Mouse (Mus musculus) embryo, embryonic 9.5 days (tissue): Measurements from ENCODE around the gene Hrc.
A peak's percentile ranks its signal among the peaks of the same experiment; 100 is the strongest.

Source experiments
- DNase-seq: peaks from one replicate; pipeline ENCODE4 v3.0.0-alpha.2; 2017; ENCODE audit errors: extremely low spot score

The Hrc gene

DNA sequence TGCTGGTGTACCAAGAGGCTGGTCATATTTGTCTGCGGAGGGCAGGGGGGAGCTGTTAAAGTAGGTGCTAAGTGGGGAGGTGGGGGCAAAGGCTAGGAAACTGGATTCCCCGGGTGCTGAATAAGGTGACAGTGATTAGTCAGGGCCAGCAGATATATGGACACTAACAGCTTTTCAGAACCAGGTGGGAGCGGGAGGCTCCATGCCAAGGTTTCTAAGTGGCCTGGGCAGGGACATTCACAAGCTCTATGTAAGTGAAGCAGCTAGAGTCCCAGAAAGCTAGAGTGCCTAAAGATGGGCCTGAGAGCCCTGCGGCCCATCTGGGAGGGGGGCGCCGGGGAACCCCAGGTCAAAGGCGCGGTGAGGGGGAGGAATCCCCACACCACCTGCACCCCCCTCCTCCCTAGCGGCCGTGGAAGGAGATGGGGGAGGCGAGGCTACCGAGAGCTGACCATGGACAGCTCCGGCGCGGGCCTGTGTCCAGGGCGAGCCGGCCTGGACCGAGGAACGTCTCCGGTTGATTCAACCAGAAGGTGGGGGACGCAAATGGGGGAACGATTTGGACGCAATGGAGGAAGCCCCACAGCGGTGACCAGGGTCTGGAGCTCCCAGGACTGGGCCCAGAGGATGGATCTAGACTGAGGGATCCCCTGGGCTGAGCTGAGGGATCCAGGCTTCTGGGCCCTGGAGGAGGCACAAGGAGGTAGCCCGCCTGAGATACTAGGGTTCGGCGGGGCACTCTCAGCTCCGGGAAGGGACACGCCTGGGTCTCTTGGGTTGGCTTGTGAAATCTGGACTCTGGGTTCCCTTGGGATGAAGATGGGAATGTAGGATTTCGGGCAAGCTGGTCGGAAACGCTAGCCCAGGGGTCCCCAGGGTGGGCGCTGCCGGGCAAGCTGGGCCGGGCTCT is 30.9 kb downstream of the Hrc start:
- DNase-seq = peak; percentile 60

DNA sequence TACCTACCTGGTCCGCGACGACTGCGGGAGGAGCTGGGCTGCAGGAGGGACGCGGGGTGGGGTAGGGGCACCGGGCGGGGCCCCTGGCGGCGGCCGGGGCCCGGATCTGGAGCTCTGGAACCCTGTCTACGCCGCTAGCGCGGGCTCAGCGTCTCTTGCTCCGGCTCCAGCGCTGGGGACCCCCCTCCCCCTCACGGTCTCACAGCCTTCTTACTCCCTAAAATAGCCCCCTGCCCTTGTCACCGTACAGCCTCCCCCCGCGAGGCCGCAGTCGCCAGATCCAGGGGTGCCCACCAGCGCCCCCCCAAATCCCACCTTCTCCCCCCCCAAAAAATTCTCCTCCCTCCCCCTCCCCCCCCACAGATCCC is 31.5 kb downstream of the Hrc start, which contains the start of gene Ppfia3:
Gene Ppfia3 (minus strand): TSS at position 368 of the 368 bp plus-strand sequence.
- no peak for DNase-seq

DNA sequence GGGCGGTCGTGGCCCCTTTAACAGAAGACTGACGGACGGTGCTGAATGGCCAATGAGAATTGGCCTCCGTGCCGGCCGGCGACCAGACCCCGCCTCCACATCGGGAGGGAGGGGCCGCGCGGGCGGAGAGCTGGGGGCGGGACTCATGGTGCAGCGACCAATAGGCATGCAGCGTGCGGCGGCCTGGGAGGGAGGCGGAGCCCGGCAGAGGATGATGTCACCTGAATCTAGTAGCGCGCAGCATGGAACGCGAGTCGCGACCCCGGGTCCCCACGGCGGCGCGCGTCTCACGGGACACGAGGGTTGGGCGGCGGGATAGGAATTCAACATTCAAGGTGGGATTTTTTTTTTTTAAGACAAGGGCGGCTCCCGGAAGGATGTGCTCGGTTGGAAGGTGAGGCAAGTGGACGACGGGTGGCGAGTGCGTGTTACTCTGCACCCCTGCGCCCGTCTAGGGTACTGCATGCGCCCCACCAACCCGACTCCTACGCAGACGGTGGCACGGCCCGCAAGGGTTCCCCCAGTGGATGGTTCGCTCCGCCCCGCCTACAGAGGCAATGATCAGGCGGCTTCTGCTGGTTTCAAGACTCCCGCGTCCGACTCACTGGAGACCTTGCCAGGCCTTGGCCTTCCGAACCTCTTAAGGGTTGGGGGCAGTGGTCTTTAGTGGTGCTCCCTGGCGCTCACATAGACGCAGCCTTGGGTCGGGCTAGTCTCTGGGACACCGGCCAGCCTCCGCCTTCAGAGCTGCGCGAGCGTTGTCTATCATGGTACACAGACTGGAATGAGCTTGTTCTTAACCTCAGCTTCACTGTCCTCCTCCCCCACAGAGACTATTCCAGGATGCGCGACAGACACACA is 32.2 kb downstream of the Hrc start:
- DNase-seq = peak; percentile 99

DNA sequence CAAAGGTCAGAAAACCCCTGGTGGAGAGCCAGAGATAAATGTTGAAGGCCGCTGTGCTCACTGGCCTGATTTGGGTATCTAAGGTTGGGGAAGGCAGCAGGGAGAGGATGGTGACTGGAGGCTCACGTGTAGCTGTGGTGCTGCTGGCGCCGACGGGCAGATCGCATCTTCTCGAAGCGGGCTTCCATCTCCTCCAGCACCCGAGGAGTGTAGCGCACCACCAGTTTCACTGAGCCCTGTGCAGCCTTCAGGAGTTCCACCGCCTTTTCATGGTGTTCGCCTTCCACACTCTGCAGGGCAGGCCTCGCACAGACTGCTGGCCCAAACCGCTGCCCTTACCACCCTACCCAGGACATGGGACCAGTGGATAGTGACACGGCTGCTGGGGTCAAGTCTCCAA is 33.1 kb downstream of the Hrc start:
- no peak for DNase-seq

DNA sequence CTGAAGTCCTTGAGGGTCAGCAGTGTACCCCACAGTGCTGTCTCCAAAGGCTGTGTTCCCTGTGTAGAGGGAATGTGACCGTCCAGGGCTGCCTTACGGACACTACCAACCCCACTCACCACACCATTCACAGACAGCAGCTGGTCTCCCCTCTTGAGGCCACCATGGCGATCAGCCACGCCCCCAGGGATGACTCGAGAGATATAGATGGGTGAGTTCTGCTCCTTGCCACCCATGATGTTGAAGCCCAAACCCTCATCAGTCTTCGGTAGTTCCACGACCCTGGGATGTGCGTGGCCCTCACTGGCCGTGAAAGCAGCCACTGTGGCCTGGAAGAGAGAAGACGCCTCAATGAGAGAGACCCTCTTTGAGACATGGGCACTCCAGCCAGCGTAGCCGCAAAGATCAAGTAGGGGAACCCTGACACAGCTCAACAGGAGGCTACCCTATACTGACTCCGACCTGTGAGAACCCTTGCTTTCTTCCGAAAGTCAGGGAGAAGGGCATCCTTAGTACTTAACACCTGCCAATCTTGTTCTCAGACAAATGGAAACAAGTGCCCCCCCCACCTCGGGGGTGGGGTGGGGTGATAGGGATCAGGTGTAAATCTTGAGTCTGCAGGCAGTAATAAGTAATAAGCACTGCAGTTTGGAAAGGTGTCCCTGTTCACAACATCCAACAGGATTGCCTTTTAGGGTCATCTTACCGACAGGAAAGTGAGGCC is 34.1 kb downstream of the Hrc start:
- DNase-seq = no peak

DNA sequence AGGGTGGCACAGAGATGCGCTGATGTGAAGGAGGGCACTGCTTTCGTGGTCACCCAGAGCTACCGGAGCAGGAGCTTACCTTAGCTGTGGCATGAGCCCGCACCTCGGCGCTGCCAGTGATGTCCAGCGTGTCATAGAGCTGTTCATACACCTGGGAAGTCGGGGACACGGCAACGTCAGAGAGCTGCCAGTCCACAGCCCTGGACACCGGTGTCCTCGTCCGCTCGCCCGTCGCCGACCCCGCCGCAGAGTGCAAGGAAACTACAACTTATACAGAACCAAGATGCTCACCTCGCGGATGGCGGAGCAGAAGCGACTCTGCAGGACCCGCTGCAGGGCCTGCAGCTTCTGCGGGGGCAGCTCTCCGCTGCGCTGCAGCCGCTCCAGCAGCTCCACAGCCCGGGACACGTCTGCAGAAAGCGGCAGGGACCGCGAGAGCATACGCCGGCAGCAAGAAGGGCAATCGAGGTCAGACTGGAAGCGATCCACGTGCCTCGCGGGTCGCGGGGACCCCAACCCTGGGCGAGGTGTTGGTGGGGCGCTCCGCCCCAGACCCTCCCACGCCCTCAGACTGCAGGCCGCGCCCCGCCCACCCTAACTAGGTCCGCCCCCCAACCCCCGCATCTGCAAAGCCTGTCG is 34.9 kb downstream of the Hrc start:
- DNase-seq = no peak

DNA sequence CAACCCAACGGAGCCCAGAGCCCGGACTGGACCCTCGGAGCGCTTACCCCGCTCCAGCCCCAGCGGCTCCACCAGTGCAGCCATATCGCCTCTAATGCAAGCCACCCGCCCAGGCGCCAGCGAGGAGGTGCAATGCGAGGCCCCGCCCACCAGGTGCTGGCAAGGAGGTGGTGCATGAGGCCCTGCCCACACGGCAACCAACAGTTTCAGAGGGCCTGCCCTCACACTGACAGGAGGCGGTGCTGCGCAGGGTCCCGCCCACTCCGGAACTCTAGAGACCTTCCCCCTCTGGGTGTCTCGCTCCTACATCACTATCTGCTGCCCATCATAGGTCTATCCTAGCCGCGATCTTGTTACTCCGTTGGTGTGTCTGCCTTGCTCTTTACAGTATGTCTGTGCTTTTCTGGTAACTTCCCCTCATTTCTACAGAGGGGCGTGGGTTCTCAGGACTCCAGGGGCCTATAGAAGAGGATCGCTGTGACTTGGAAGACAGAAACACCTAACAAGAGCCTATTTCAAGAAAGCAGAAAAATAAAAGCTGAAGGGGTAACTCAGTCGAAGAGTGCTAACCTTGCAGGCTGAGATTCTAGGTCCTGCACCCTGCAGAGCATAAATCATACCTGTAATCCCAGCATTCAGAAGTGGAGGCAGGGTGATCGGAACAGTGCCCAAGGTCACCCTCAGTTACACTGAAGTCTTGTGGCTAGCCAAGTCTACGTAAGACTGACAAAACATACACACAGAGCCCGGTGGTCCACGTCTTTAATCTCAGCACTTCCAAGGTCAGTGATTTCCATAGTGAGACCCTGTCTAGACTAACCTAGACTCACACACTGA is 35.6 kb downstream of the Hrc start, which contains the start of gene Lin7b:
Gene Lin7b (minus strand): TSS at position 109 of the 837 bp plus-strand sequence.
- DNase-seq = peak; percentile 91

DNA sequence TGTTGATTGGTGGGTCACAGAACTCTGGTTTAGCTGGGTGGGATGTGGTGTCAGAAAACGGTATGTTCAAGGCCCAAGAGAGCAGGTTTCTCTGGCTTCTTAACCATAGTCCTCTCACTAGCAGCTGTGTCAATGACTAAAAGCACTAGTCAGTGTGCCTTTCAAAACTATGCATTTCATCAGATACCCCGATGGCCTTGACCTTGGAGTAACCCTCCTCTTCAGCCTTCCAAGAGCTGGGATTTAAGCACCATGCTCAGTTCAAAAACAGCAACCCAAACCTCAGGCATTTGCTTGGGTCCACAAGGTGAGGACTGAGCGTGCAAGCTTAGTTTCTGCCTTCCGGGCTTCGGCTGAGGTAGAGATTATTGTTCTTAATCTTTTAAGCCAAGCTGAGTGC is 37.3 kb downstream of the Hrc start:
- no peak for DNase-seq

DNA sequence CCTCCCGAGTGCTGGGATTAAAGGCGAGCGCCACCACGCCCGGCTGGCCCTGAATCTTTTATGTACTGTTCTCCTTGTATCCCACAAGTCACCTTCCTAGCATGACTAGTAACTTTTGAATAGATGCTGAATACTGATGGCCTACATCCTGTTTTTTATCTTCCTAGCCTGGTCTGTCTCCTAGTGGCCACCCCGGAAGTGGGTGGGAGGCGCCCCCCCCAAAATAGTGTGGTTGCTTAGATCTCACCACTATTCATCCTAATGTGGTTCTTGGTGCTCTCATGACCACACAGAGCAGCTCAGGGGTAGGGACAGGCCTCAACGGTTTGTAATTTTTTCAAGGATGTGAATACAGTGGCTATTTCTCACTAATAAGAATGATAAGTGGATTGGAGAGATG is 39.5 kb downstream of the Hrc start:
- DNase-seq = no peak

DNA sequence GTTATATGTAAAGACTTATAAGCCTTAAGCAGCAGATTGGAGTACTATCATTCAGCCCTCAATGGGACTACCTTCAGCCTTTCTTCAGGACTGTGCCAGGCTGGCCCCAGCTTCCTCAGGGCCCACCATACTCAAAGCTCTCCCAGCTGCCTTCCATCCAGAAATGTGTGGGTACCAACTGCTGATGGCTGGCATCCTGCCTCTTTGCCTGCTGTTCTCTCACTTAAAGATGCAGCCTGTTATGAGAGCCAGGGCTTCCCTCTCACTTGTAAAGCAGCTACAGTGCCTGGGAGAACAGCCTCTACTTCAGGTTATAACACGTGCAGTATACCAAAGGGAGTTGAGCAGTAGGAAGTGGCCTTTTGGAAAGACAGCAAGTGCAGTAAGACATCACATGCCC is 41.0 kb downstream of the Hrc start:
- no peak for DNase-seq

DNA sequence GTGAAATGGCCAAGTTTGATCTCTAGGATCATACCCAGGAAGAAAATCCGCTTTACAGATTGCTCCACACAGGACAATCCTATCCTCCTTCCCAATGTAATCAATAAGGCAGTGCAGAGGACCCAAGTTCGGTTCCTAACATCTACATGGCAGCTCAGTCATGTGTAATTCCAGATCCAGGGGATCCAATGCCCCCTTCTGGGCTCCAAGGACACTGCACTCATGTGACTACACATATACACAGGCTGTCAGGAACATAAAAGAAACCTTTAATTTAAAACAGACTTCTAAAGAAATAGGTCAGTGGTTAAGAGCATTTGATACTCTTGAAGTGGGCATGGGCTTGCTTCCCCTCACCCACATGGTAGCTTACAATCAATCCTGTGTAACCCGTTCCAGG is 51.0 kb downstream of the Hrc start:
- DNase-seq = no peak
